Mouse (Mus musculus) neutrophil, adult 59 days (primary cell): Measurements from ENCODE around the gene Gpr39. TPM values are rescaled to one million over a fixed set of nuclear protein-coding genes. Genes with fewer than 3 reads are reported as not detected.

ENCODE experiments used
- total RNA-seq, 2 experiments: library from RNA; stranded (reverse); gene quantifications; 1 replicate in 1 of 2; 2 replicates in 1 of 2; pipeline ENCODE4 v1.2.4; 2023

Gpr39 gene
- not detected for total RNA-seq

GRCm38 (mm10) chr1:125676790-125677273 lies at the start of gene Gpr39:
Gene Gpr39 (plus strand): TSS chr1:125676995.

GRCm38 (mm10) chr1:125912601-125913600 lies 236.1 kb downstream of the Gpr39 start, which contains the start of gene Lypd1:
Gene Lypd1 (minus strand): TSS chr1:125913101.

Other genes with a start within 250 kb of the Gpr39 start
- 100 to 1,000 TPM; 850 to 883 TPM for gene Actr3, start 241.3 kb upstream of the Gpr39 start, total RNA-seq
- gene Slc35f5, start 116.4 kb upstream of the Gpr39 start, total RNA-seq = 1 to 10 TPM; 6.2 to 9.0 TPM
- gene Lypd1, start 236.1 kb downstream of the Gpr39 start, total RNA-seq = not detected